Mouse (Mus musculus): ENCODE data around the gene Dars2. TPM values are rescaled to one million over a fixed set of nuclear protein-coding genes. Genes with fewer than 3 reads are reported as not detected.
A peak's percentile ranks its signal among the peaks of the same experiment; 100 is the strongest.
"Not testable (repeated sequence)": the region's sequence is repeated elsewhere in the genome, so short reads cannot be mapped to it uniquely, and the experiment has no call there.

Gene Dars2
- total RNA-seq, 2 experiments from 2014 or later: 23.4 to 26.1 TPM

- no peak for DNase-seq (ENCODE audit: low spot score in 2 of 2)
- intact Hi-C loops (cut with DNase I): loop anchor here (10.0 kb wide), 1 partner anchor 292 kb away; no protein-coding TSS in a partner anchor
Measured at GRCm38 (mm10) chr1:161037026-161037425, 33.4 kb downstream of the Dars2 start.

- intact Hi-C loops (cut with DNase I): loop anchor here (10.0 kb wide), 1 partner anchor 292 kb away; no protein-coding TSS in a partner anchor
- peak; percentile 25 to 29 for DNase-seq (ENCODE audit: low spot score in 2 of 2)
Measured at GRCm38 (mm10) chr1:161036411-161036841, 34.0 kb downstream of the Dars2 start.

- intact Hi-C loops (cut with DNase I): loop anchor here (2.0 to 10.0 kb wide), 2 partner anchors 35 to 291 kb away; partner anchors contain the start of genes Cenpl and Dars2
- DNase-seq (ENCODE audit: low spot score in 2 of 2): no peak
Measured at GRCm38 (mm10) chr1:161035786-161036404, 34.6 kb downstream of the Dars2 start.

- no peak for DNase-seq (ENCODE audit: low spot score in 2 of 2)
- intact Hi-C loops (cut with DNase I): loop anchor here (2.0 to 10.0 kb wide), 2 partner anchors 35 to 291 kb away; partner anchors contain the start of genes Cenpl and Dars2
Measured at GRCm38 (mm10) chr1:161035281-161035785, 35.1 kb downstream of the Dars2 start.

- peak; percentile 96 to 99 for DNase-seq (ENCODE audit: low spot score in 2 of 2)
- intact Hi-C loops (cut with DNase I): loop anchor here (2.0 to 10.0 kb wide), 3 partner anchors 36 to 290 kb away; partner anchors contain the start of genes Cenpl and Dars2
Measured at GRCm38 (mm10) chr1:161034435-161035280, 35.8 kb downstream of the Dars2 start, which contains the start of gene Zbtb37. Gene Zbtb37 (minus strand): TSS chr1:161034849.

- DNase-seq (ENCODE audit: low spot score in 2 of 2): no peak
- intact Hi-C loops (cut with DNase I): loop anchor here (2.0 to 10.0 kb wide), 3 partner anchors 37 to 289 kb away; partner anchors contain the start of genes Cenpl and Dars2
Measured at GRCm38 (mm10) chr1:161033856-161034434, 36.5 kb downstream of the Dars2 start.

GRCm38 (mm10) chr1:161032345-161032744 is 38.1 kb downstream of the Dars2 start:
- no peak for DNase-seq (ENCODE audit: low spot score in 2 of 2)
- intact Hi-C loops (cut with DNase I): loop anchor here (5.0 to 10.0 kb wide), 2 partner anchors 65 to 288 kb away; no protein-coding TSS in a partner anchor

- intact Hi-C loops (cut with DNase I): loop anchor here (5.0 to 10.0 kb wide), 2 partner anchors 65 to 287 kb away; no protein-coding TSS in a partner anchor
- DNase-seq (ENCODE audit: low spot score in 2 of 2): no peak
Measured at GRCm38 (mm10) chr1:161031881-161032280, 38.6 kb downstream of the Dars2 start.

- intact Hi-C loops (cut with DNase I): loop anchor here (5.0 to 10.0 kb wide), 2 partner anchors 63 to 285 kb away; no protein-coding TSS in a partner anchor
- no peak for DNase-seq (ENCODE audit: low spot score in 2 of 2)
Measured at GRCm38 (mm10) chr1:161030058-161030457, 40.4 kb downstream of the Dars2 start.

GRCm38 (mm10) chr1:161028427-161028826 is 42.0 kb downstream of the Dars2 start:
- DNase-seq (ENCODE audit: low spot score in 2 of 2); intact Hi-C loops (cut with DNase I): not testable (repeated sequence)

GRCm38 (mm10) chr1:161027196-161027595 is 43.3 kb downstream of the Dars2 start:
- intact Hi-C loops (cut with DNase I): no loop called here

GRCm38 (mm10) chr1:161025410-161026210 is 44.8 kb downstream of the Dars2 start:
- intact Hi-C loops (cut with DNase I): no loop called here
- DNase-seq (ENCODE audit: low spot score in 2 of 2): no peak

More at GRCm38 (mm10) chr1:161027196-161027595, 43.3 kb downstream of the Dars2 start:
- DNase-seq (ENCODE audit: low spot score in 2 of 2): no peak

- no peak for DNase-seq (ENCODE audit: low spot score in 2 of 2)
- intact Hi-C loops (cut with DNase I): no loop called here
Measured at GRCm38 (mm10) chr1:161020051-161020450, 50.4 kb downstream of the Dars2 start.

- intact Hi-C loops (cut with DNase I): no loop called here
- DNase-seq (ENCODE audit: low spot score in 2 of 2): no peak
Measured at GRCm38 (mm10) chr1:161016378-161016777, 54.1 kb downstream of the Dars2 start.

- intact Hi-C loops (cut with DNase I): no loop called here
- DNase-seq (ENCODE audit: low spot score in 2 of 2): no peak
Measured at GRCm38 (mm10) chr1:161010436-161010835, 60.0 kb downstream of the Dars2 start.

- DNase-seq (ENCODE audit: low spot score in 2 of 2): no peak
Measured at GRCm38 (mm10) chr1:161008038-161008437, 62.4 kb downstream of the Dars2 start.

GRCm38 (mm10) chr1:161006471-161006870 is 64.0 kb downstream of the Dars2 start:
- intact Hi-C loops (cut with DNase I): no loop called here
- no peak for DNase-seq (ENCODE audit: low spot score in 2 of 2)

More at GRCm38 (mm10) chr1:161008038-161008437, 62.4 kb downstream of the Dars2 start:
- intact Hi-C loops (cut with DNase I): no loop called here

- DNase-seq (ENCODE audit: low spot score in 2 of 2): no peak
- intact Hi-C loops (cut with DNase I): no loop called here
Measured at GRCm38 (mm10) chr1:161005526-161005925, 64.9 kb downstream of the Dars2 start.

Measured in left cerebral cortex, postnatal 25 days (tissue).